Mouse (Mus musculus) kidney, postnatal 36 days (tissue): ENCODE data around the gene 1700025F22Rik.
A peak's percentile ranks its signal among the peaks of the same experiment; 100 is the strongest.
"Not testable (repeated sequence)": the region's sequence is repeated elsewhere in the genome, so short reads cannot be mapped to it uniquely, and the experiment has no call there.

ENCODE experiments used
- DNase-seq, 2 experiments: peaks; one replicate each; pipeline ENCODE4 v3.0.0; 2021 to 2022; ENCODE audit warnings: mixed read lengths in 2 of 2

The 1700025F22Rik gene

GRCm38 (mm10) chr19:11165172-11165571, at the start of gene 1700025F22Rik:
1700025F22Rik (minus strand) TSS chr19:11165320.
- peak in 1 of 2 experiments; percentile 40 for DNase-seq

- DNase-seq = no peak
Observed at GRCm38 (mm10) chr19:11196546-11196945, 31.4 kb upstream of the 1700025F22Rik start, which contains the start of gene Ms4a13. Ms4a13 (minus strand) TSS chr19:11196737.

- no peak for DNase-seq
Observed at GRCm38 (mm10) chr19:11192552-11192951, 27.4 kb upstream of the 1700025F22Rik start.

GRCm38 (mm10) chr19:11184121-11184520, 19.0 kb upstream of the 1700025F22Rik start:
- peak in 1 of 2 experiments; percentile 30 for DNase-seq

- no peak for DNase-seq
Observed at GRCm38 (mm10) chr19:11177464-11177863, 12.3 kb upstream of the 1700025F22Rik start.

- DNase-seq = not testable (repeated sequence)
Observed at GRCm38 (mm10) chr19:11157890-11158289, 7.2 kb downstream of the 1700025F22Rik start.

GRCm38 (mm10) chr19:11135336-11135735, 29.8 kb downstream of the 1700025F22Rik start:
- no peak for DNase-seq

- DNase-seq = no peak
Observed at GRCm38 (mm10) chr19:11134852-11135251, 30.3 kb downstream of the 1700025F22Rik start.

GRCm38 (mm10) chr19:11130776-11131175, 34.3 kb downstream of the 1700025F22Rik start, which contains the start of gene 1700017D01Rik:
1700017D01Rik (minus strand) TSS chr19:11130876.
- DNase-seq = not testable (repeated sequence)

- DNase-seq = no peak
Observed at GRCm38 (mm10) chr19:11129702-11130101, 35.4 kb downstream of the 1700025F22Rik start.

GRCm38 (mm10) chr19:11121016-11121420, 44.1 kb downstream of the 1700025F22Rik start:
- DNase-seq = peak; percentile 2 to 8

GRCm38 (mm10) chr19:11119338-11119737, 45.8 kb downstream of the 1700025F22Rik start:
- no peak for DNase-seq

- DNase-seq = no peak
Observed at GRCm38 (mm10) chr19:11107746-11108145, 57.4 kb downstream of the 1700025F22Rik start.

GRCm38 (mm10) chr19:11101880-11102279, 63.2 kb downstream of the 1700025F22Rik start:
- DNase-seq = no peak

- DNase-seq = no peak
Observed at GRCm38 (mm10) chr19:11098401-11098800, 66.7 kb downstream of the 1700025F22Rik start.

GRCm38 (mm10) chr19:11092131-11092530, 73.0 kb downstream of the 1700025F22Rik start:
- not testable (repeated sequence) for DNase-seq
